Mouse (Mus musculus) inflammation-experienced regulatory T-cells, adult 16 weeks (primary cell): Measurements from ENCODE around the gene Smyd3. TPM values are rescaled to one million over a fixed set of nuclear protein-coding genes. Genes with fewer than 3 reads are reported as not detected.

Source experiments
- polyA plus RNA-seq: library from polyadenylated mRNA; unstranded; fragments of 100-300 nt; shearing (Covaris generic); gene quantifications from one replicate; pipeline ENCODE4 v1.2.1, GENCODE M21; 2017

Smyd3 gene
- 43.1 TPM for polyA plus RNA-seq

GRCm38 (mm10) chr1:179517713-179518465 is at the start of gene Smyd3:
Gene Smyd3 (minus strand): TSS chr1:179518041.

GRCm38 (mm10) chr1:179545768-179546550 is 28.1 kb upstream of the Smyd3 start, which contains the start of the genes Tfb2m and Cnst:
Gene Tfb2m (minus strand): TSS chr1:179546267.
Gene Cnst (plus strand): TSS chr1:179546370.

Other genes starting within 250 kb of the Smyd3 start
- gene Tfb2m, start 28.2 kb upstream of the Smyd3 start, polyA plus RNA-seq: 29.4 TPM
- 63.6 TPM for gene Cnst, start 28.3 kb upstream of the Smyd3 start, polyA plus RNA-seq
- 27.8 TPM for gene Sccpdh, start 150.2 kb upstream of the Smyd3 start, polyA plus RNA-seq
- gene Kif28, start 227.2 kb upstream of the Smyd3 start, polyA plus RNA-seq: not detected